Mouse (Mus musculus): ENCODE measurements around the gene Prr5l.

GRCm38 (mm10) chr2:101778080-101778479 is 104.7 kb downstream of the Prr5l start:
- TF ChIP-seq GATA1 (IDR thresholded peaks at IDR 0.05; ENCODE audit: low read length) (no peak), TAL1 (IDR thresholded peaks at IDR 0.05; ENCODE audit: low read length) (no peak)
